Comparison of ENCODE assay signal across 39 mouse cellular contexts in the genomic region with DNA sequence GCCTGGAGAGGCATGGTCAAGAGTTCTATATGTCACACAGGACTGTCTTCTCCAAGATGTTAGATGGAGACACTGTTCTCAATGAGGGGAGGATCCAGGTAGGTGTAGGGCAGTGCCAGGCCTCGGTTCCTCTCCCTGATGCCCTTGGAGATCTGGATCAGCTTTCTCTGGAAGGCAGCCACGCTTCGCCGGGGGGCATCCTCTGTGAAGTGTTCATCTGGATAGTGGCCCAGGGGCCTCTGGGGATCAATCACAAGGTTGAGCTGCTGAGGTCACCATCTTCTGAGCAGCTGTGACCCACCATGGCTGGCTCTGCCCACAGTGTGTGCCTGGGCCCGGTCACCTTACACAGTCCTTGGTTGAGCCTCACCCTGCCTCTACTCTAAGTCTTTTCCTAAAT. TPM values are rescaled to one million over a fixed set of nuclear protein-coding genes. Genes with fewer than 3 reads are reported as not detected.
"Had no signal": no experiment of that assay in that cellular context is flagged by ENCODE, and none has a peak within 500 bp of the region (broad histone marks: within the 10 kb centered on the region; RNA-seq: fewer than 3 reads in every experiment).

No protein-coding gene starts in this region.

- DNase-seq: liver, embryonic 13.5 days; lung, adult 18-20 months; lung, adult 2 months; lung, embryonic 14.5 days; lung, postnatal 10 days; lung, postnatal 14 days; lung, postnatal 36 days; midbrain, embryonic 14.5 days had no signal

- H3K27me3 ChIP-seq: limb, embryonic 12.5 days; limb, embryonic 13.5 days; limb, embryonic 15.5 days; liver, embryonic 13.5 days; liver, embryonic 15.5 days; lung, embryonic 15.5 days; midbrain, embryonic 12.5 days; midbrain, embryonic 13.5 days; midbrain, embryonic 15.5 days; neural tube, embryonic 12.5 days; neural tube, embryonic 13.5 days had no signal

- ATAC-seq: liver, embryonic 12.5 days; lung, postnatal 0 days; midbrain, embryonic 13.5 days; midbrain, embryonic 15.5 days; midbrain, embryonic 16.5 days had no signal

- H3K27ac ChIP-seq: left cerebral cortex, adult 2 months; limb, embryonic 10.5 days; limb, embryonic 12.5 days; limb, embryonic 13.5 days; limb, embryonic 15.5 days; liver, embryonic 12.5 days; liver, embryonic 13.5 days; liver, embryonic 14.5 days; liver, embryonic 15.5 days; lung, embryonic 15.5 days; macrophage; midbrain, embryonic 10.5 days; midbrain, embryonic 12.5 days; midbrain, embryonic 13.5 days; midbrain, embryonic 15.5 days; neural tube, embryonic 12.5 days; neural tube, embryonic 13.5 days had no signal

- H3K9ac ChIP-seq: limb, embryonic 12.5 days; limb, embryonic 13.5 days; limb, embryonic 15.5 days; liver, embryonic 12.5 days; liver, embryonic 13.5 days; liver, embryonic 14.5 days; liver, embryonic 15.5 days; lung, embryonic 14.5 days; lung, embryonic 15.5 days; midbrain, embryonic 12.5 days; midbrain, embryonic 13.5 days; midbrain, embryonic 15.5 days; neural tube, embryonic 12.5 days; neural tube, embryonic 13.5 days had no signal

- H3K36me3 ChIP-seq: limb, embryonic 10.5 days; limb, embryonic 12.5 days; limb, embryonic 13.5 days; limb, embryonic 15.5 days; liver, embryonic 12.5 days; liver, embryonic 13.5 days; liver, embryonic 15.5 days; lung, embryonic 15.5 days; midbrain, embryonic 10.5 days; midbrain, embryonic 12.5 days; midbrain, embryonic 13.5 days; midbrain, embryonic 15.5 days; neural tube, embryonic 12.5 days; neural tube, embryonic 13.5 days had no signal

- H3K4me3 ChIP-seq: left cerebral cortex, adult 2 months; limb, embryonic 10.5 days; limb, embryonic 12.5 days; limb, embryonic 13.5 days; limb, embryonic 15.5 days; liver, embryonic 12.5 days; liver, embryonic 13.5 days; liver, embryonic 15.5 days; lung, embryonic 15.5 days; megakaryocyte, embryonic 14.5 days; midbrain, embryonic 10.5 days; midbrain, embryonic 12.5 days; midbrain, embryonic 13.5 days; midbrain, embryonic 15.5 days; myocyte; neural tube, embryonic 12.5 days; neural tube, embryonic 13.5 days had no signal

- H3K4me1 ChIP-seq: limb, embryonic 13.5 days; limb, embryonic 15.5 days; liver, embryonic 12.5 days; liver, embryonic 13.5 days; liver, embryonic 15.5 days; lung, embryonic 15.5 days; midbrain, embryonic 10.5 days; midbrain, embryonic 12.5 days; midbrain, embryonic 13.5 days; midbrain, embryonic 15.5 days; neural tube, embryonic 12.5 days; neural tube, embryonic 13.5 days had no signal

- H3K9me3 ChIP-seq: limb, embryonic 10.5 days; limb, embryonic 12.5 days; limb, embryonic 13.5 days; limb, embryonic 15.5 days; liver, embryonic 12.5 days; liver, embryonic 13.5 days; liver, embryonic 15.5 days; lung, embryonic 15.5 days; midbrain, embryonic 10.5 days; midbrain, embryonic 12.5 days; midbrain, embryonic 13.5 days; midbrain, embryonic 15.5 days; neural tube, embryonic 12.5 days; neural tube, embryonic 13.5 days had no signal

- H3K4me2 ChIP-seq: limb, embryonic 12.5 days; limb, embryonic 13.5 days; limb, embryonic 15.5 days; liver, embryonic 11.5 days; liver, embryonic 12.5 days; liver, embryonic 13.5 days; liver, embryonic 15.5 days; lung, embryonic 14.5 days; lung, embryonic 15.5 days; midbrain, embryonic 11.5 days; midbrain, embryonic 12.5 days; midbrain, embryonic 13.5 days; midbrain, embryonic 15.5 days; neural tube, embryonic 12.5 days; neural tube, embryonic 13.5 days had no signal

RNA-seq across cellular contexts. Expression of gene Alox8, which starts 12.6 kb away (rescaled TPM):
- total RNA-seq: liver, adult 2 months; megakaryocyte-erythroid progenitor cell, adult 5-6 weeks had no signal
- polyA plus RNA-seq: limb, embryonic 12.5 days; liver, adult 2 months; liver, embryonic 12.5 days; liver, embryonic 13.5 days; lung, adult 2 months; lung, embryonic 14.5 days; macrophage; midbrain, embryonic 11.5 days; myocyte; neural tube, embryonic 11.5 days had no signal

RNA-seq across cellular contexts. Expression of gene Alox12b, which starts 28.2 kb away (rescaled TPM):
- total RNA-seq: liver, adult 2 months; megakaryocyte progenitor cell, adult 5-6 weeks; megakaryocyte, adult 5-6 weeks; megakaryocyte-erythroid progenitor cell, adult 5-6 weeks; monocyte, adult 5-6 weeks had no signal
- polyA plus RNA-seq: liver, adult 2 months; liver, embryonic 11.5 days; liver, embryonic 12.5 days; liver, embryonic 13.5 days; liver, embryonic 14.5 days; liver, embryonic 15.5 days; liver, embryonic 16.5 days; lung, embryonic 14.5 days; lung, embryonic 15.5 days; lung, embryonic 16.5 days; lung, postnatal 0 days; macrophage; midbrain, embryonic 10.5 days; midbrain, embryonic 11.5 days; midbrain, embryonic 13.5 days; myocyte; neural tube, embryonic 11.5 days had no signal

RNA-seq across cellular contexts. Expression of gene Gucy2e, which starts 51.8 kb away (rescaled TPM):
- total RNA-seq: liver, adult 2 months; megakaryocyte-erythroid progenitor cell, adult 5-6 weeks; monocyte, adult 5-6 weeks had no signal
- polyA plus RNA-seq: limb, embryonic 10.5 days; limb, embryonic 11.5 days; limb, embryonic 12.5 days; liver, adult 2 months; liver, embryonic 12.5 days; liver, embryonic 13.5 days; liver, embryonic 14.5 days; liver, embryonic 15.5 days; liver, embryonic 16.5 days; lung, adult 2 months; lung, embryonic 14.5 days; macrophage; myocyte; neural tube, embryonic 11.5 days had no signal

RNA-seq across cellular contexts. Expression of gene Aloxe3, which starts 59.3 kb away (rescaled TPM):
- total RNA-seq: liver, adult 2 months; megakaryocyte progenitor cell, adult 5-6 weeks; megakaryocyte-erythroid progenitor cell, adult 5-6 weeks had no signal
- polyA plus RNA-seq: liver, embryonic 11.5 days; liver, embryonic 12.5 days; liver, embryonic 13.5 days; liver, embryonic 15.5 days; macrophage; neural tube, embryonic 12.5 days had no signal
